Mouse (Mus musculus) ES-E14 (cell line): ENCODE data around the gene Pde3a.

Experiments used
- CHD2 ChIP-seq: IDR thresholded peaks from 2 replicates; pipeline ENCODE4 v1.6.1; 2014; ENCODE audit warnings: mild to moderate bottlenecking, low read depth, low read length, inconsistent platforms
- HCFC1 ChIP-seq: IDR thresholded peaks from 2 replicates; pipeline ENCODE4 v1.6.1; 2012; ENCODE audit warnings: low read length, inconsistent platforms, borderline replicate concordance; ENCODE audit not compliant: insufficient read depth
- ZNF384 ChIP-seq: IDR thresholded peaks from 2 replicates; pipeline ENCODE4 v1.6.1; 2012; ENCODE audit warnings: low read depth, low read length, inconsistent platforms

DNA sequence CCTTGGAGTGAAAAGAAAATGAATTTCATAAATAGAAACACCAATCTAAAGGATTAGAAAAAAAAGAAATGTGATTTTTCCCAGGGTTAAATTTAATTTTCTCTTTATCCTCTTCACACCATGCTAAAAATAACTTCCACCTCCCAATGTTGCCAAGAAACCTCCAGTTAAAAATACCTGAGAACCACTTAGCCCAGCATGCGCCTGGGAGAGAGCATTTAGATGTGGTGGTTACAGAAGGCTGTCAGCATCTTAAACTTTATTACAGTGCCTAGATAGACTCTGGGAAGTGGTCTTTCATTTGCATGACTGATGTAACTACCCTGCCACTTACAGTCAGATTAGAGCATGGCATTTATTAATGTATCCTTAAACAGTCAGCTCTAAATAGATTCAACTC is 292.1 kb downstream of the Pde3a start:
- no peak for TF ChIP-seq CHD2
- TF ChIP-seq ZNF384 = no peak
- TF ChIP-seq HCFC1 = no peak
